Mouse (Mus musculus): ENCODE measurements around the gene Erp27.

The Erp27 gene

DNA sequence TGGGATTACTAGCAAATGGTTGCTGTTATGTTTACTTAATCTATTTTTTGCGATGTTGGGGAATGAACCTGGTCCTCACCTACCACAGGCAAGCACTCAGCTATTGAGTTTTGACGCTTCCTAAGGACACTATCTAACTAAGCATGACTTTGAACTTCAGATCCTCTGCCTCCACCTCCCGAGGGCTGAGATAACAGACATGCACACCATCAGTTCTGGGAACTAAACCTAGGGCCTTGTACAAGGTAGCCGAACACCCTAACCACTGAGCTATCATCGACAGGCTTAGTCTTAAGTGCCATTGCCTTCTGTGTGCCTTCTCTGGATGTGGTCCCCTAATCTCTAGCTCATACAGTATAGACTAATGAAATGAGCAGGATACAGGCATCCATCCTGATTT, 56.6 kb downstream of the Erp27 start:
- no peak for DNase-seq (ENCODE audit: low read depth)

DNA sequence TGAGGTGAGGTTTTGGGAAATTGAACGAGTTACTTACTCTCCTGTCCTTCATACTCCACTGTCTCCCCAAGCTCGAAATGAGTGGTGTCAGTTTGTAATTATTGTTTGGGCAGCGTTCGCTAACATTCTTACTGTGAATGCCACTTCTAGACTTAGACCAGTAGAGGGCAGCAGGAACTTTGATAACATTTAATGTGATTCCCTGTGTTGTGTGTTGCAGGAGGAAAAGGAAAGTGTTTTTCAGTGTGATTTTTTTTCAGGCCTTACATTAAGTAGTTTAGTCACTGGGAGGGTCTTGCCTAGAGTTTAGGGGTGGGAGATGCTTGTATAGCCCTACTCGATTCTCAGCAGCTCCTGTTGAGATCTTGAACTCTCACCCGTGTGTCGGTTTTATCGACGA, 61.0 kb downstream of the Erp27 start:
- DNase-seq (ENCODE audit: low read depth), result peak; percentile 74

DNA sequence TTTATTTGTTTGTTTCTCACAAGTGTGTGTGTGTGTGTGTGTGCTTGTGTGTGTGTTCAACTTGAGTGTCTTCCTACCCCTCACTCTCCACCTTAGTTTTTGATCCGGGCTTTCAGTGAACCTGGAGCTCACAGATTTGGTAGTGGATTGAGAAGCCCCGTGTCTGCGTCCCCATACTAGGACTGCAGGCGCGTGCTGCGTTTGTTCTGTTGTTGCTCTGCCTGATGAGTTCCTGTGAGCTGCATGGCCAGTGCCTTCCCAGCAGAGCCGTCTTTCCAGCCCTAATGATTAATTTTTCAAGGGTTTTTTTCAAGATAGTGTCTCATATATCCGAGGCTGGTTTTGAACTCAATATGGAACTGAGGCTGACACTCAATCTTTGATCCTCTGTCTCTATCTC, 63.6 kb downstream of the Erp27 start:
- no peak for DNase-seq (ENCODE audit: low read depth)

DNA sequence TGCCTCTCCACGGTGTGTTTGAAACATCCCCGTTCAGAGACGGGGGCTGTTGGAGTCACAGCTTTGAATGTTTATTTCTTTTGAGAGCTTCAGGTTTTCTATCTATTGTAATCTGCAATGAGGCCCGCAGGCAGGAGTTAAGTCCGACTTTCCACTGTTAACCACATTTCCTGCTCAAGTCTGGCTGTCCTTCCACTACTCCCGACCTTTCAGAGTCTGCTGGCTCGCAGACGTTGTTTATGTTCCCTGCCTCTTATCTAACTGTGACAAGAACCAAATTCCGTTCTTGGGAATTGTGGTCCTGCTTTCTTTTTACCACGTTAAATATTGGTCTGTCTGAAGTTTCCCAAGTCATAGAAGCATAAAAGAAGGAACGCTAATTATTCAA, 64.1 kb downstream of the Erp27 start:
- no peak for DNase-seq (ENCODE audit: low read depth)

All from naive thymus-derived CD4-positive, alpha-beta T cell, adult 2 months (primary cell).